Mouse (Mus musculus) megakaryocyte, embryonic 14.5 days (primary cell): ENCODE results near the gene Usp21. TPM values are rescaled to one million over a fixed set of nuclear protein-coding genes. Genes with fewer than 3 reads are reported as not detected.

ENCODE experiments used
- H3K27me3 ChIP-seq: replicated peaks from 2 replicates; pipeline ENCODE3; 2012; ENCODE audit warnings: inconsistent platforms
- H3K36me3 ChIP-seq: replicated peaks from 2 replicates; pipeline ENCODE3; 2012; ENCODE audit warnings: low read length, inconsistent platforms, mixed read lengths
- H3K4me1 ChIP-seq: 2 replicates; pipeline ENCODE4 v1.6.1; 2012; ENCODE audit warnings: inconsistent platforms
- H3K4me3 ChIP-seq: replicated peaks from 2 replicates; pipeline ENCODE3; 2012; ENCODE audit warnings: moderate library complexity, mild to moderate bottlenecking, inconsistent platforms
- H3K9me3 ChIP-seq: 2 replicates; pipeline ENCODE4 v1.6.1; 2012; ENCODE audit warnings: inconsistent platforms
- FLI1 ChIP-seq: IDR thresholded peaks from 2 replicates; pipeline ENCODE4 v1.6.1; 2012; ENCODE audit warnings: low read length, inconsistent platforms, mixed read lengths
- GATA1 ChIP-seq: IDR thresholded peaks from 3 replicates; pipeline ENCODE4 v1.6.1; 2012; ENCODE audit warnings: mixed read lengths, low read length, inconsistent platforms, borderline replicate concordance
- polyA plus RNA-seq: library from polyadenylated mRNA; stranded (reverse); fragments of >175 nt; gene quantifications from 2 replicates; pipeline ENCODE4 v1.2.3, GENCODE M21; 2012; ENCODE audit warnings: low replicate concordance; ENCODE audit not compliant: insufficient read depth

The Usp21 gene
- polyA plus RNA-seq, 1 experiment = 33.2 TPM

DNA sequence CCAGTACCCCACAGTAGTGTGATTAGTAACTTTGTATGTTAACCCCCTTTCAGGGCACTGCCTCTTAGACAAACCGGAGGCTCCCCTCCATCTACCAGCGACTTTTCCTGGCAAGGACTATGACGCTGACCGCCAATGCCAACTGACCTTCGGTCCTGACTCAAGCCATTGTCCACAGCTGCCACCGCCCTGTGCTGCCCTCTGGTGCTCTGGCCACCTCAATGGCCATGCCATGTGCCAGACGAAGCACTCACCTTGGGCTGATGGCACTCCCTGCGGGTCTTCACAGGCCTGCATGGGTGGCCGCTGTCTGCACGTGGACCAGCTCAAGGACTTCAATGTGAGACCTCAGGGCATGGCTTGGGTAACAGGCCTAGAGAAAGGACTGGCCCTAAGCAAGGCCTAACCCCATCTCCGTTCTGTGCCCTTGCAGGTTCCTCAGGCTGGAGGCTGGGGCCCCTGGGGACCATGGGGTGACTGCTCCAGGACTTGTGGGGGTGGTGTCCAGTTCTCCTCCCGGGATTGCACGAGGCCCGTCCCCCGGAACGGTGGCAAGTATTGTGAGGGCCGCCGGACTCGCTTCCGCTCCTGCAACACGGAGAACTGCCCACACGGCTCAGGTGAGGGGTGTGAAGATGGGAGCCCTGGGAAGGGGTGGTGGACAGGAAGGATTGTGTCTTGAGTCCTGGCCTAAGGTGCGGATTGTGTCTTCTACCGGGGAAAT lies 31.5 kb downstream of the Usp21 start:
- Histone ChIP-seq H3K36me3 (no peaks in the 10 kb centered on the region), H3K4me1 (peaks cover 55% of the 10 kb centered on the region), H3K4me3 (peak overlapping the region; percentile 14), H3K9me3 (no peaks in the 10 kb centered on the region), H3K27me3 (peaks cover 44% of the 10 kb centered on the region)
- no peak for TF ChIP-seq GATA1
- no peak for TF ChIP-seq FLI1

- Histone ChIP-seq H3K27me3 (peaks cover 25% of the 10 kb centered on the region), H3K36me3 (no peaks in the 10 kb centered on the region), H3K9me3 (no peaks in the 10 kb centered on the region), H3K4me1 (peaks cover 73% of the 10 kb centered on the region), H3K4me3 (no peak overlapping the region)
- TF ChIP-seq FLI1 = no peak
These were observed 35.4 kb downstream of the Usp21 start for GRCm38 (mm10) chr1:171252415-171252814.

GRCm38 (mm10) chr1:171251594-171252324 lies 36.0 kb downstream of the Usp21 start:
- H3K4me1 ChIP-seq = peaks cover 71% of the 10 kb centered on the region
- H3K4me3 ChIP-seq = no peak overlapping the region
- H3K27me3 ChIP-seq = peaks cover 25% of the 10 kb centered on the region
- no peaks in the 10 kb centered on the region for H3K36me3 ChIP-seq
- no peak for TF ChIP-seq FLI1
- TF ChIP-seq GATA1 = no peak
- H3K9me3 ChIP-seq = no peaks in the 10 kb centered on the region

DNA sequence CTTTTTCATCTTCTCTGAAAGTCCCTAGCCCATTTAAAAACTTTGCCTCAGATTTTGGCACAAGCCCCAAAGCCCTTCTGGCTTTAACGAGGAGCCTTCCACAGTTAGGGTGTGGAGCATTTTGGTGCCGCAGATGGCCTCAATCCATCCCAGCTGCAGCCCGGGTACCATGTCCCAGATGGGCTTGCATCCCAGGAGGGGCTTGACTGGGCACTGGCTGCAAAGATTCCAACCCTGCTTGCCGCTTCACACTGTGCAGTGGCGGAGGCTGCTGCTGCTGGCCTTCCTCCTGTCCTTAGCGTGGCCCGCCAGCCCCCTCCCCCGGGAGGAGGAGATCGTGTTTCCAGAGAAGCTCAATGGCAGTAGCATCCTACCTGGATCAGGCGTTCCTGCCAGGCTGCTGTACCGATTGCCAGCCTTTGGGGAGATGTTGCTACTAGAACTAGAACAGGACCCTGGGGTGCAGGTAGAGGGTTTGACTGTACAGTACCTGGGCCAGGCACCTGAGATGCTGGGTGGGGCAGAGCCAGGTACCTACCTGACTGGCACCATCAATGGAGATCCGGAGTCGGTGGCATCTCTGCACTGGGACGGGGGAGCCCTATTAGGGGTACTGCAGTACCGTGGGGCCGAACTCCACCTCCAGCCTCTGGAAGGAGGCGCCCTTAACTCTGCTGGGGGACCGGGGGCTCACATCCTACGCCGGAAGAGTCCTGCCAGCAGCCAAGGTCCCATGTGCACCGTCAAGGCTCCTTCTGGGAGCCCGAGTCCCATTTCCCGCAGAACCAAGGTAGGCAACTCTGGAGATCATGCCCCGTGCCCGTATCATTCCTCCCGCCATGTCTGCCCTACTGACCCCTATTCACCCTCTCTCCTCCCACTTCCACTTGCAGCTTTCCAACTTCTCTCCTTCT lies 36.9 kb downstream of the Usp21 start, which contains the start of gene Ndufs2:
Gene Ndufs2 (minus strand): TSS at position 709 of the 914 bp plus-strand sequence.
- peak within 1 kb of the TSS; percentile 4 for H3K4me3 ChIP-seq
- peaks cover 69% of the 10 kb centered on the region for H3K4me1 ChIP-seq
- H3K9me3 ChIP-seq = no peaks in the 10 kb centered on the region
- H3K27me3 ChIP-seq = peaks cover 25% of the 10 kb centered on the region
- TF ChIP-seq GATA1 (no peak), FLI1 (no peak)
- no peaks in the 10 kb centered on the region for H3K36me3 ChIP-seq

- H3K4me1 ChIP-seq = peaks cover 77% of the 10 kb centered on the region
- H3K9me3 ChIP-seq = no peaks in the 10 kb centered on the region
- peaks cover 7% of the 10 kb centered on the region for H3K36me3 ChIP-seq
- H3K27me3 ChIP-seq = peaks cover 25% of the 10 kb centered on the region
- TF ChIP-seq GATA1 (no peak), FLI1 (no peak)
- peak within 1 kb of the TSS; percentile 4 for H3K4me3 ChIP-seq
These were observed 37.7 kb downstream of the Usp21 start, which contains the start of gene Adamts4 for GRCm38 (mm10) chr1:171249913-171250600. Gene Adamts4, plus strand, starts transcription at chr1:171250421.

DNA sequence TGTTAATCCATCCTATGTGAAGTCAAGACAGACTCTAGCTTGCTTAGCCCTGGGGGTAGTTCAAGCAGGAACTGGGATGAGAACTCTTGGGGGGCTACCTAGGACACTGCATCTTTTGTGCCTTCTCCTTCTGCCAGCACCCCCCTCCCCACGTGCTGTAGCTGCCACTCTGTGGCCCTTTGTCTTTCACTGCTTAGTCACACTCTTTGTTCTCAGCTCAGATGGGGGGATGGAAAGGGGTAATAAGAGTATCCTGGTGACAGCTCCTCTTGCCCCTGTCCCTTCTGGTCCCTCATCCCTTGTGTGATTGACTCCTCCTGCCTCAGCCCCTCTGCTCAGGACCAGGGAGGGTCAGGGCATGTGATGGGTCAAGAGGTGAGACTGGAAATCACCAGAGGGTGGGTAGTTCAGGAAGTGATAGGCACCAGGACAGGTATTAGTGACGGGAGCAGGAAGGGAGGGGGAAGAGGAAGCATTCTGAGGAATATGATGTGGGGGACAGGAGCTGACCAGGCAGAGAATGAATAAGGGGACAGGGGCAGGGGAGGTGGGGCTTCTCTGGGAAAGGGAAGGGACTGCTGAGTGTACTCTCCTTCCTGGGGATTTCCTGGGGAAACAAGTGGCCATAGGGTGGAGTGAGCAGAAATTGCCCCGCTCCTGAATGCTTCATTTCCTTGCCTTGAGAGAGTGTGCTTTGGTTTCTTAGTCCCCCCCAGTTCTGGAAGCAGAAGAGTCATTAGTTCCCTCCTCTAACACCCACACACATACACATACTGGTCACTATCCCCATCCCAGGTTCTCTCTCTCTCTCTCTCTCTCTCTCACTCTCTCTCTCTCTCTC lies 39.2 kb downstream of the Usp21 start:
- TF ChIP-seq GATA1 = no peak
- TF ChIP-seq FLI1 = no peak
- H3K27me3 ChIP-seq = peaks cover 17% of the 10 kb centered on the region
- H3K9me3 ChIP-seq = no peaks in the 10 kb centered on the region
- peaks cover 74% of the 10 kb centered on the region for H3K4me1 ChIP-seq
- peak overlapping the region; percentile 97 for H3K4me3 ChIP-seq
- H3K36me3 ChIP-seq = peaks cover 18% of the 10 kb centered on the region

- peaks cover 12% of the 10 kb centered on the region for H3K27me3 ChIP-seq
- no peaks in the 10 kb centered on the region for H3K9me3 ChIP-seq
- H3K4me1 ChIP-seq = peaks cover 76% of the 10 kb centered on the region
- TF ChIP-seq FLI1 = no peak
- no peak for TF ChIP-seq GATA1
- peaks cover 25% of the 10 kb centered on the region for H3K36me3 ChIP-seq
- peak overlapping the region; percentile 97 for H3K4me3 ChIP-seq
These were observed 39.9 kb downstream of the Usp21 start for GRCm38 (mm10) chr1:171247916-171248315.

DNA sequence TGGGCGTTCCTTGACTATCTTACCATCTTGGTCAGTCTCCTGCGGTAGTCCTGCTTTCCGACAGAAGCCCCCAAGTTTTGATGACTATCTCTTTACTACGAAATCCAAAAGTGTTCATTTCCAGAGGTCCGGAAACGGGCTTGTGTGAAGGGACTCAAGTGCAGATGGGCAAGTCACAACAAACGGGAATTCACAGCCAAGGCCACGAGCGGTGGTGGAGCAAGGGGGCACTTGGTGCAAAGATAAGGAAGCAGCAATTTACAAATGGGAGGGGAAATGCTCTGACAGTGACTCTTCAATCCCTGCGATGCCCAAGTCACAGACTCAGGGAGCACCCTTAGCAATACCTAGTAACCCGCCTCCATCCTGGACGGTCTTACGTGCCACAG lies 40.3 kb downstream of the Usp21 start:
- TF ChIP-seq GATA1 (no peak), FLI1 (no peak)
- Histone ChIP-seq H3K27me3 (peaks cover 8% of the 10 kb centered on the region), H3K36me3 (peaks cover 30% of the 10 kb centered on the region), H3K4me3 (peak overlapping the region; percentile 97), H3K9me3 (no peaks in the 10 kb centered on the region), H3K4me1 (peaks cover 72% of the 10 kb centered on the region)

DNA sequence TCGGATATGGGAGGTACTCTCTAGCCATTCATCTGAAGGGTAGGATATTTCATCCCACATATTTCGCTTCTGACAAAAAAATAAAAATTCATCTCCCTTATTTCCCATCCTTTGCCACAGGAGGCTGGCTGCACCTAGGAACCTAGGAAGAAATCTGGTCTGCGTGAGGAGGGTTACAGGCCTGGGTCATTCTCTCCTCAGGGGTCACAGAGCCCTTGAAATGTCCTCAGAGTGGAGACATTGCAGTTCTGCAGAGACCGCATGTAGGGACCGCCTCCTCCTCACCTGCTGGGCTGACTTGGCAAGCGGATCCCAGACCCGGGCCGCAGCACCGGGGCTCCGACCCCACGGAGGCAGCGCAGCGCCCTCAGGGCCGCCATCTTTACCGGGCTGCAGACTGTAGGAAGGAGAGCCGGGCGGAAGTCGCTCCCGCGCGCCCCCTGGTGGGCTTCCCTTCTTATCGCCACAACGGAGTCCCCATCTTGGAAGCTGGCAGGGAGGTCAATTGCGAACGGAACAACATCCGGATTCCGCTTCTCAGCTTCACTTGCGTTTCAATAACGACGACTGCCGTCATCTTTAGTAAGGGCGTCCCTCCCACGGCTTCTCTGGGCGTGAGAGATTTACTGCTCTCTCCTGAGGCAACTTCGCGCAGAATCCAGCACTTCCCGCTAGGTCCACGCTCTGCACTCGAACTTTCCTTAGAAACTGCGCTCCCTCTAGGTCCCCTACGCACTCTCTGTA lies 40.9 kb downstream of the Usp21 start:
- Histone ChIP-seq H3K9me3 (no peaks in the 10 kb centered on the region), H3K36me3 (peaks cover 34% of the 10 kb centered on the region), H3K4me1 (peaks cover 66% of the 10 kb centered on the region), H3K4me3 (peak overlapping the region; percentile 97), H3K27me3 (peaks cover 8% of the 10 kb centered on the region)
- no peak for TF ChIP-seq FLI1
- TF ChIP-seq GATA1 = peak; percentile 6; the same call in 1 of the 3 replicates
